Mouse (Mus musculus) megakaryocyte, embryonic 14.5 days (primary cell): ENCODE measurements around the gene Cacnb2. TPM values are rescaled to one million over a fixed set of nuclear protein-coding genes. Genes with fewer than 3 reads are reported as not detected.

Experiments
- H3K27me3 ChIP-seq: replicated peaks from 2 replicates; pipeline ENCODE3; 2012; ENCODE audit warnings: inconsistent platforms
- H3K36me3 ChIP-seq: replicated peaks from 2 replicates; pipeline ENCODE3; 2012; ENCODE audit warnings: low read length, inconsistent platforms, mixed read lengths
- H3K4me1 ChIP-seq: 2 replicates; pipeline ENCODE4 v1.6.1; 2012; ENCODE audit warnings: inconsistent platforms
- H3K4me3 ChIP-seq: replicated peaks from 2 replicates; pipeline ENCODE3; 2012; ENCODE audit warnings: moderate library complexity, mild to moderate bottlenecking, inconsistent platforms
- H3K9me3 ChIP-seq: 2 replicates; pipeline ENCODE4 v1.6.1; 2012; ENCODE audit warnings: inconsistent platforms
- FLI1 ChIP-seq: IDR thresholded peaks from 2 replicates; pipeline ENCODE4 v1.6.1; 2012; ENCODE audit warnings: low read length, inconsistent platforms, mixed read lengths
- GATA1 ChIP-seq: IDR thresholded peaks from 3 replicates; pipeline ENCODE4 v1.6.1; 2012; ENCODE audit warnings: mixed read lengths, low read length, inconsistent platforms, borderline replicate concordance
- polyA plus RNA-seq: library from polyadenylated mRNA; stranded (reverse); fragments of >175 nt; gene quantifications from 2 replicates; pipeline ENCODE4 v1.2.3, GENCODE M21; 2012; ENCODE audit warnings: low replicate concordance; ENCODE audit not compliant: insufficient read depth

Gene Cacnb2
- polyA plus RNA-seq, 1 experiment, result 1.3 TPM

DNA sequence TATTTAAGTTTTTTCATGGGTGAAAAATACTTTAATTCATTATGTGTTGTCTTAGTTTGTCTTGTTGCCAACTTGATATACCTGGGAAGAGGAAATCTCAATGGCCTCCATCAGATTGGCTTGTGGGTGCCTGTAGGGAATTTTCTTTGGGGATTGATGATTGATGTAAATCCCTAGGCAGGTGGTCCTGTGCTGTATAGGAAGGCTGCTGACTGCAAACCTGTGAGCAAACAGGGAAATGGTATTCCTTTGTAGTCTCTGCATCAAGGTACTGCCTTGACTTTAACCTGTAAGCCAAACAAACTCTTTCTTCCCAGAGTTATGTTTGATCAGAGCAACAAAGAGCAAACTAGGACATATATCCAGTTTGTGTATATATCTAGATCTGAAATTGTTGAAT is 276.1 kb downstream of the Cacnb2 start:
- TF ChIP-seq FLI1 (no peak), GATA1 (no peak)

DNA sequence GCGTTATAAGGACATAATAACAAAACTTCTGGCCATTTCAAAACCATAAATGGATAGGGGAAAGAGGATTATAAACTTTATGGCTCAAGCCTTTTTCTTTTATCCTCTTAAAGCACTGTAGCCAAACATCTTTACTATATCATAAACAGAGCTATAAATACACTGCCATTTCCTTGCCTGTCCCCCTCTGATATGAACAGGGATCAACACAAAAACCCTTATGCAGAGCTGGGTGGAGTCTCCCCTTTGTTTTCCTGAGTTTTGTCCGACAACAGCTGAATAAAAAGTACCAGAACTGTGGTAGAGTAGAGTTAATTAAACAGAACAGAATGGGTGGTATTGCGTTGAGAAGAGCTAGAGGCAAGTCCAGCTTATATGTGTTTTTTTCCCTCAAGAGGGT is 280.6 kb downstream of the Cacnb2 start:
- H3K9me3 ChIP-seq, result no peaks in the 10 kb centered on the region
- no peak overlapping the region for H3K4me3 ChIP-seq
- TF ChIP-seq GATA1 (no peak), FLI1 (no peak)
- H3K36me3 ChIP-seq, result no peaks in the 10 kb centered on the region
- no peaks in the 10 kb centered on the region for H3K27me3 ChIP-seq
- H3K4me1 ChIP-seq, result peaks cover 22% of the 10 kb centered on the region

More for the DNA sequence above, 276.1 kb downstream of the Cacnb2 start:
- H3K27me3 ChIP-seq, result no peaks in the 10 kb centered on the region
- peaks cover 21% of the 10 kb centered on the region for H3K4me1 ChIP-seq
- no peaks in the 10 kb centered on the region for H3K9me3 ChIP-seq
- H3K36me3 ChIP-seq, result peaks cover 2% of the 10 kb centered on the region
- H3K4me3 ChIP-seq, result no peak overlapping the region

DNA sequence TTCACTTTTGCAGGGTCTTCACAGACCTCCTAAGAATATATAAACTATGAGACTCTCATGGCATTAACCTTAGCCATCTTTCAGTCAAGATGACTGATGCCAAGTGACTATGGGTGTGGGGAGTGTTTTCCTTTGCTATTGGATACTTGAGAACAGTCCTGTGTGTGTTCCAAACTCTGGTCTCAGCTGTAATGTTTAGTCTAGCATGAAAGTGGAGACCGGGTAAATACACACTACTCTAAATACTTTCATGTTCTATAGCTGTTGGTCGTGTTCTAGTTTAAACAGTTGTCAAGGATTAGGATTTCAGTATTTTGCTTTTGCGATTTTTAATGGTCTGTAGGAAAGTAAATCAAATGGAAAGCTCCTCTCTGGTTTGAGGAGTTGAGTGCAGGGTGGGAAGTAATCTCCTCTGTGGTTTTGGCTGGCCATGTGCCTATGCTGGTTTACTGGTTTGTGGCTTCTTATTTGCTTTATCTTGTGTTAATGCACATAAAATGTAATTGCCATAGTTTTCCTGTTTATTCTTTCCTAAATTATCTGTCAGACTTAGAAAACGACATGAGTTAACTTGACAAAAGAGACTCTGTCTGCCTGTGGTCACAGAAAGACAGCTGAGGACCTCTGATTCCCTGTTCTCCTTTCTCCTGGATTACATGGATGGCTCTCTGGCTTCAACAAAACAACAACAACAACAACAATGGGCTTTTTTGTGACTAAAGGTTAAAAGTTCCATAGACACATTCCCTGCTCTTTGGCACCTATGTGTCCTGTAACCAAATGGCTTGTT is 285.7 kb downstream of the Cacnb2 start:
- Histone ChIP-seq H3K9me3 (no peaks in the 10 kb centered on the region), H3K4me1 (peaks cover 11% of the 10 kb centered on the region), H3K4me3 (no peak overlapping the region), H3K27me3 (no peaks in the 10 kb centered on the region), H3K36me3 (no peaks in the 10 kb centered on the region)
- TF ChIP-seq GATA1 (no peak), FLI1 (no peak)

DNA sequence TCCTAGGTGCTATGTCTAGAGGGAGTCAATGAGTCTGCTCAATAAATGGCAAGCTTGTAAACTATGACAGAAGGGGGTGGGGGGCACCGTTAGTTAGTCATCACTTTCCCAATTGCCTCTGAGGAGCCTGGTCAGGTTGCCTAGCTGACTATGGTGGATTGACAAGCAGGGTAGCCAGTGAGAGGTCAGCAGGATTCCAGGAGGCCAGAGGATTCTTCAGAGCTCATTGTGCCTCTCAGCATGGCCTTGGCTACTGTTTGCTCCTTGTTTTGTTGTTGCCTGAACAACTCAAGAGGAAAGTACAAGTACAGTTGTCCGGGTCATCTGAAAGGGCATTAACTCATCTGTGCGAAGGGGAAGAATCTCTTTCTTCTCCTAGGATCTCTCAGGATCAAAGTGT is 300.9 kb downstream of the Cacnb2 start:
- H3K4me1 ChIP-seq, result no peaks in the 10 kb centered on the region
- H3K4me3 ChIP-seq, result no peak overlapping the region
- H3K36me3 ChIP-seq, result no peaks in the 10 kb centered on the region
- no peaks in the 10 kb centered on the region for H3K9me3 ChIP-seq
- TF ChIP-seq GATA1 (no peak), FLI1 (no peak)
- H3K27me3 ChIP-seq, result no peaks in the 10 kb centered on the region

DNA sequence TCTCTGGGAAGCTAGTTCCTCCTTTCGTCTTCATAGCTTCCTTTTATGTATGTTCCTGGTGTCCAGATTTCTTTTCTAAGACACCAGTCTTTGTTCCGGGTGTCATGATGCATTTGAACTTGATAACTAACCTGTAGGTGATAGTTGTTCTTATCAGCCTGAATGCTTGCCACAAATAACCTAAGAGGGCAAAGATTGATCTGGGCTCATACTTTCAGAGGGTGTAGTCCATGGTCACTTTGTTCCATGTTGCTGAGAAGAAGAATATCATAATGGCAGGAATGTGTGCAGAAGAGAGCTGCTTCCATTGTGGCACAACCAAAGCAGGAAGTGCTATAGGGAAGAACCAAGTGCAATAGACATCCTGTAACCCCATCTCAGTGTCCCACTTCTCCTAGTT is 302.0 kb downstream of the Cacnb2 start:
- H3K4me1 ChIP-seq, result no peaks in the 10 kb centered on the region
- no peak for TF ChIP-seq FLI1
- TF ChIP-seq GATA1, result no peak

DNA sequence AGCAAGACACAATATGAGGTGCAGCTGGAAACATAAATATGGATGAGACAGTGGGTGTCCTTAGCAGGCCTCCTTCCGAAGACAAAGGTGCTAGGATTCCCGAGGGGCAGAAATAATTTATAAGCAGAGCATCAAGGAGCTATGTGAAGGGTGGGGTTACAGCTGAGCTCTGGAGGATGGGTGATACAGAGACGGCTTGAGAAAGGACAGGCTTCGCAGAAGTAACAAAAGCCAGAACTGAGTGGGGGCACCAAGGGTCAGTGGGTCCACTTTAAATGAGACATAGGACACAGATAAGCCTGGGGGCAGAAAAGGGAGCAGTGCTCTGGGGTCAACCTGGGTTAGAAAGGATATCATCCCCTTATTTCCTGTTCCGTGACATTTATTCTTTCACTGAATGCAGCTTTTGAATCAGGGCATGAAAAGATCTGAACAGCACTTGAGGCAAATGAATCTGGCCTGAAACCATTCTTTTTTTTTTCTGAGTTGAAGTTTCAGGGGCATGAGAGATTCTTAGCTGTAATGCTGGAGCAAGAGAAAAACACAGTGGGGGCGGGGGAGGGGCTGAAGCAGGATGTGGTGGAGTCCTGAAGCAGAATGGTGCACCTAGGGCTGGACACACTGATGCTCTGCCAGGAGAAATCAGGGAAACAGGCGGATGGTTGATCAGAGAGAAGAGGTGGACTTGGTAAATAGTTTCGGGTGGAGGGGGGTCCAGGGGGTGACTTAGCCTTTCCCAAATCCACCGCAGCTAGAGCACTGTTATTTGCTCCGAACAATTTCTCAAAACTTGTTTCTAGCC is 304.4 kb downstream of the Cacnb2 start:
- TF ChIP-seq GATA1, result no peak
- no peak for TF ChIP-seq FLI1

More for the DNA sequence above, 302.0 kb downstream of the Cacnb2 start:
- H3K27me3 ChIP-seq, result no peaks in the 10 kb centered on the region
- no peaks in the 10 kb centered on the region for H3K36me3 ChIP-seq
- H3K4me3 ChIP-seq, result no peak overlapping the region
- no peaks in the 10 kb centered on the region for H3K9me3 ChIP-seq

DNA sequence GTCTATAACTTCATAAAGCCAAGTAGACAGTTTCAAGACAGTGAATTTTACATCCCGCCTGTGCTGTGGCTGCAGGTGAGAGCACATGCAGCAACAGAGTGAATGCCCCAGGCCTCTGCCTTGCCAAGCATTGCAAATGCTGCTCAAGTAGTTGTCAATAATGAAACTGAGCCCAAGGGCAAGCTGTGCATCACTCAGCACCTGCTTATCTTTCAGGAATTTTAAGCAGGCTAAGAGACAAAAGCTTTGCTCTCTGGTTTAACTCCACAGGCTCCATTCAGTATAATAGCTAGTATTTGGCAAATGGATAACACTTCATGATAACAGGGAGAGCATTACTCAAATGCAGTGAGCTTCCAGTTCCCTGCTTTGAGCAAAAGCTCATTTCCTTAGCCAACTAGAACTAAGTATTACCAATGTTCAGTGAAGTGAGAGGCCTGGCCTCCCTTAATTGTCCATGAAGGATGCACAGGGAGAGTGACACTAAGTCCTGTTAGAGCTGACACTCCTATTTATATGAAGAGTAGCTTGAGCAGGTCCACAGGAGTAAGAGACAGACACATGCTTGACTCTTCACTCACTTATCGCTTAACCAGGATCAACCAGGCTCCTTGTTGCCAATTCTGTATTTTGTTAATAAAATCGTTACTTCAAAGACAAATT is 314.8 kb downstream of the Cacnb2 start:
- Histone ChIP-seq H3K27me3 (no peaks in the 10 kb centered on the region), H3K4me3 (no peak overlapping the region), H3K9me3 (no peaks in the 10 kb centered on the region), H3K36me3 (no peaks in the 10 kb centered on the region), H3K4me1 (no peaks in the 10 kb centered on the region)
- TF ChIP-seq FLI1 (no peak), GATA1 (no peak)

More for the DNA sequence above, 304.4 kb downstream of the Cacnb2 start:
- H3K4me3 ChIP-seq, result no peak overlapping the region
- no peaks in the 10 kb centered on the region for H3K9me3 ChIP-seq
- no peaks in the 10 kb centered on the region for H3K36me3 ChIP-seq
- no peaks in the 10 kb centered on the region for H3K27me3 ChIP-seq
- no peaks in the 10 kb centered on the region; the same call in 1 of the 2 replicates for H3K4me1 ChIP-seq

DNA sequence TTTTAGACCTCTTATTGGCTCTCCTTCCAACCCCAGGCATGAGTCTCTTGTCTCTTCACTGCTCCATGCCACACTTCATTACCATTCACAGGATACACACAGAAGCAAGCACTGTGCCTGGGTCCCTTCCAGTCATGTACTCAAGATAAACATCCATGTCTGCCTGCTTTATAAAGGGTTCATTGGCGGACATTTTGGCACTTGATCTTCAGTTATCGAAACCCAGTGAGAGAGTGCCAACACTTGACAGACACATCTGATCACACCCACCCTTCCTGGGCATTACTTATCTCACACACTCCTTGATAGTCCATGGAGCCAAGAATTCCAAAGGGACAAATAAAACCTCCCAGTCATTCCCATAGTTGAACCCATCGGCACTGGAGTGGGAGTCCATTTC is 327.0 kb downstream of the Cacnb2 start:
- Histone ChIP-seq H3K4me3 (no peak overlapping the region), H3K27me3 (no peaks in the 10 kb centered on the region), H3K36me3 (no peaks in the 10 kb centered on the region), H3K9me3 (0 out of 2 replicates have a peak, but pooled peaks cover 4% of the 10 kb centered on the region), H3K4me1 (no peaks in the 10 kb centered on the region)
- TF ChIP-seq GATA1, result no peak
- no peak for TF ChIP-seq FLI1

DNA sequence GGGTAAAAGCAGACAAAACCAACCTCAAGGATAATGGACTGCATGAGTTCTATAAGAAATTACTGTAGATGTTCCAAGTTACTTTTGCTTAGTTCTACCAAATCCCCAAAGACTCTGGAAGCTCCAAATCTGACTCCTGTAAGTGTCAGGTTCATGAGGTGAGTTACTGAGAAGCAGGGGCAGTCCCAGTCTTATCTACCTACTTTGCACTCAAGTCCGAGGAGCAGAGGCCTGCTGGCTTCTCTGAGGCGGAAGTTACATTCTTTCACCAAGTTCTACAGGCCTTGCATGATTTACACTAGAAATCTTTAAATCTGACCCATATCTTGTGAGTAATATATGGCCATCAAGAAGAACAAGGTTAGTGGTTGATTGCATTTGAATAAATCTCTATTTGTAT is 329.1 kb downstream of the Cacnb2 start:
- H3K9me3 ChIP-seq, result 0 out of 2 replicates have a peak, but pooled peaks cover 4% of the 10 kb centered on the region
- no peaks in the 10 kb centered on the region for H3K27me3 ChIP-seq
- no peaks in the 10 kb centered on the region for H3K4me1 ChIP-seq
- TF ChIP-seq GATA1 (no peak), FLI1 (no peak)
- no peak overlapping the region for H3K4me3 ChIP-seq
- no peaks in the 10 kb centered on the region for H3K36me3 ChIP-seq

DNA sequence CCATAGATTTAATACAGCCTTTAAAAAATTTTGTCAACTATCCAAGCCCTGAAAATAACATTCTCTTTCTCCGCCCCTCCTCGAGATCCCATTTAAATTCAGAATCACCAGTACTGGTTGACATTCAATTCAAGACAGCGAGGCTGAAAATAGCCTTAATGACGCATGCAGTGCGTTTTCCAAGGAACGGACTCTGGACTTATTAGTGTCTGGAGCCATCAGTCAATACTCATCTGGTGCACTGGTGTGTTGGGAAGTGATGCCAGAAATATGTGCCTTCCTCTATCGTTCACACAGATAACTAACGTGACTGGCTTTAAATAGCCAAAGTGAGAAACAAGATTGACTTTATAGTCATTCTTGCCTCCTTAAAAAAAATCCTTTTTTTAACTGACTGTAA is 333.6 kb downstream of the Cacnb2 start:
- no peaks in the 10 kb centered on the region for H3K36me3 ChIP-seq
- TF ChIP-seq FLI1 (no peak), GATA1 (no peak)
- no peaks in the 10 kb centered on the region for H3K27me3 ChIP-seq

More for the DNA sequence above, 333.6 kb downstream of the Cacnb2 start:
- Histone ChIP-seq H3K4me1 (peaks cover 3% of the 10 kb centered on the region; the same call in 1 of the 2 replicates), H3K4me3 (no peak overlapping the region), H3K9me3 (no peaks in the 10 kb centered on the region)
